Mouse (Mus musculus) MEL (cell line): ENCODE results near the gene Pon3. TPM values are rescaled to one million over a fixed set of nuclear protein-coding genes. Genes with fewer than 3 reads are reported as not detected.

Experiments used
- DNase-seq: peaks from one replicate; pipeline ENCODE4 v3.0.0; 2011; ENCODE audit warnings: low read depth, low spot score
- H3K27ac ChIP-seq: 2 replicates; pipeline ENCODE4 v1.5.1; 2012; ENCODE audit warnings: low read depth, mild to moderate bottlenecking, control low read depth, low read length, moderate library complexity; ENCODE audit not compliant: control insufficient read depth
- H3K27me3 ChIP-seq, 2 experiments: fragments of 150-350 bp in 1 of 2; sonication (generic) in 1 of 2; 2 replicates each; pipeline ENCODE4 v1.6.1; 2012; ENCODE audit warnings: low read length in 2 of 2, mild to moderate bottlenecking in 2 of 2, improper control_type of control experiment in 1 of 2, moderate library complexity in 1 of 2; ENCODE audit not compliant: insufficient read depth in 2 of 2, control insufficient read depth in 1 of 2
- H3K36me3 ChIP-seq, 2 experiments: 2 replicates each; pipeline ENCODE4 v1.6.1; 2012 to 2014; ENCODE audit warnings: low read length in 2 of 2, improper control_type of control experiment in 1 of 2, inconsistent platforms in 1 of 2, mild to moderate bottlenecking in 1 of 2; ENCODE audit not compliant: insufficient read depth in 2 of 2, control insufficient read depth in 1 of 2
- H3K4me1 ChIP-seq, 2 experiments: fragments of 150-350 bp in 1 of 2; sonication (generic) in 1 of 2; 2 replicates each; pipeline ENCODE4 v1.6.1; 2012; ENCODE audit warnings: low read length in 2 of 2, improper control_type of control experiment in 1 of 2, mild to moderate bottlenecking in 1 of 2; ENCODE audit not compliant: insufficient read depth in 2 of 2, control insufficient read depth in 1 of 2
- H3K4me3 ChIP-seq, 2 experiments: fragments of 150-350 bp in 1 of 2; sonication (generic) in 1 of 2; 2 replicates each; pipeline ENCODE4 v1.5.1; 2012; ENCODE audit warnings: low read depth in 2 of 2, low read length in 2 of 2, mild to moderate bottlenecking in 2 of 2, moderate library complexity in 2 of 2, control low read depth in 1 of 2, improper control_type of control experiment in 1 of 2; ENCODE audit not compliant: control insufficient read depth in 1 of 2, insufficient read depth in 1 of 2
- H3K79me2 ChIP-seq: 2 replicates; pipeline ENCODE4 v1.6.1; 2012; ENCODE audit warnings: mild to moderate bottlenecking, low read length, moderate library complexity; ENCODE audit not compliant: control insufficient read depth, poor library complexity, insufficient read depth
- H3K9ac ChIP-seq: 2 replicates; pipeline ENCODE4 v1.6.1; 2012; ENCODE audit warnings: low read depth, mild to moderate bottlenecking, control low read depth, low read length, moderate library complexity; ENCODE audit not compliant: control insufficient read depth, poor library complexity, severe bottlenecking
- H3K9me3 ChIP-seq: fragments of 150-350 bp; sonication (generic); replicated peaks from 2 replicates; pipeline ENCODE4 v1.6.1; 2012; ENCODE audit warnings: mild to moderate bottlenecking, low read length, improper control_type of control experiment, moderate library complexity; ENCODE audit not compliant: insufficient read depth
- CTCF ChIP-seq, 3 experiments: IDR thresholded peaks in 2 of 3; conservative IDR thresholded peaks in 1 of 3; 2 replicates each; pipeline ENCODE4 v1.5.1; 2011 to 2012; ENCODE audit warnings: low read length in 3 of 3, low read depth in 2 of 3, mild to moderate bottlenecking in 2 of 3, improper control_type of control experiment in 1 of 3, inconsistent platforms in 1 of 3, mixed read lengths in 1 of 3, moderate library complexity in 1 of 3; ENCODE audit not compliant: control insufficient read depth in 1 of 3, insufficient read depth in 1 of 3, poor library complexity in 1 of 3, severe bottlenecking in 1 of 3
- E2F4 ChIP-seq: IDR thresholded peaks from 2 replicates; pipeline ENCODE4 v1.6.1; 2011; ENCODE audit warnings: low read depth, low read length, improper control_type of control experiment, borderline replicate concordance
- ELF1 ChIP-seq: IDR thresholded peaks from 2 replicates; pipeline ENCODE4 v1.6.1; 2014; ENCODE audit warnings: low read depth, mild to moderate bottlenecking, inconsistent platforms, low read length, improper control_type of control experiment, moderate library complexity
- HCFC1 ChIP-seq: IDR thresholded peaks from 2 replicates; pipeline ENCODE4 v1.6.1; 2012; ENCODE audit warnings: low read depth, mild to moderate bottlenecking, inconsistent platforms, low read length, improper control_type of control experiment, moderate library complexity
- MEF2A ChIP-seq: IDR thresholded peaks from 2 replicates; pipeline ENCODE4 v1.6.1; 2014; ENCODE audit warnings: low read depth, mild to moderate bottlenecking, inconsistent platforms, low read length, improper control_type of control experiment; ENCODE audit not compliant: poor library complexity, insufficient replicate concordance, severe bottlenecking; ENCODE audit errors: extremely low read depth
- MXI1 ChIP-seq: IDR thresholded peaks from 2 replicates; pipeline ENCODE4 v1.6.1; 2011; ENCODE audit warnings: mild to moderate bottlenecking, low read depth, low read length, improper control_type of control experiment
- MYB ChIP-seq: IDR thresholded peaks from 2 replicates; pipeline ENCODE4 v1.6.1; 2011; ENCODE audit warnings: mild to moderate bottlenecking, low read depth, low read length, improper control_type of control experiment
- NELFE ChIP-seq: IDR thresholded peaks from 2 replicates; pipeline ENCODE4 v1.6.1; 2011; ENCODE audit warnings: low read depth, low read length, improper control_type of control experiment
- POLR2A ChIP-seq, 2 experiments: IDR thresholded peaks; 2 replicates each; pipeline ENCODE4 v1.6.1; 2011 to 2012; ENCODE audit warnings: low read length in 2 of 2, mild to moderate bottlenecking in 2 of 2, control low read depth in 1 of 2, improper control_type of control experiment in 1 of 2, low read depth in 1 of 2, moderate library complexity in 1 of 2; ENCODE audit not compliant: control insufficient read depth in 1 of 2, insufficient read depth in 1 of 2, poor library complexity in 1 of 2
- POLR2AphosphoS2 ChIP-seq: IDR thresholded peaks from 2 replicates; pipeline ENCODE4 v1.6.1; 2011; ENCODE audit warnings: low read length, improper control_type of control experiment
- POLR2AphosphoS5 ChIP-seq: IDR thresholded peaks from 2 replicates; pipeline ENCODE4 v1.6.1; 2012; ENCODE audit warnings: low read depth, borderline replicate concordance, mild to moderate bottlenecking, inconsistent platforms, low read length, moderate library complexity, mixed read lengths
- RAD21 ChIP-seq: IDR thresholded peaks from 2 replicates; pipeline ENCODE4 v1.6.1; 2011; ENCODE audit warnings: mild to moderate bottlenecking, low read depth, low read length, improper control_type of control experiment
- TAL1 ChIP-seq: IDR thresholded peaks from 2 replicates; pipeline ENCODE4 v1.6.1; 2012; ENCODE audit warnings: mild to moderate bottlenecking, inconsistent platforms, low read length, moderate library complexity, mixed read lengths
- TBP ChIP-seq: IDR thresholded peaks from 2 replicates; pipeline ENCODE4 v1.8.0; 2011; ENCODE audit warnings: low read depth, low read length, improper control_type of control experiment
- TCF12 ChIP-seq: IDR thresholded peaks from 2 replicates; pipeline ENCODE4 v1.6.1; 2014; ENCODE audit warnings: low read depth, mild to moderate bottlenecking, inconsistent platforms, low read length, improper control_type of control experiment, moderate library complexity
- UBTF ChIP-seq: IDR thresholded peaks from 2 replicates; pipeline ENCODE4 v1.6.1; 2012; ENCODE audit warnings: low read depth, mild to moderate bottlenecking, inconsistent platforms, low read length, improper control_type of control experiment, moderate library complexity, borderline replicate concordance; ENCODE audit not compliant: insufficient read depth
- USF1 ChIP-seq: IDR thresholded peaks from 2 replicates; pipeline ENCODE4 v1.6.1; 2014; ENCODE audit warnings: low read depth, mild to moderate bottlenecking, inconsistent platforms, low read length, improper control_type of control experiment, moderate library complexity
- USF2 ChIP-seq, 2 experiments: IDR thresholded peaks; 2 replicates each; pipeline ENCODE4 v1.6.1; 2011 to 2012; ENCODE audit warnings: improper control_type of control experiment in 2 of 2, low read length in 2 of 2, borderline replicate concordance in 1 of 2, inconsistent platforms in 1 of 2, low read depth in 1 of 2, mild to moderate bottlenecking in 1 of 2; ENCODE audit not compliant: insufficient read depth in 1 of 2
- ZC3H11A ChIP-seq: IDR thresholded peaks from 2 replicates; pipeline ENCODE4 v1.6.1; 2012; ENCODE audit warnings: low read depth, mild to moderate bottlenecking, inconsistent platforms, low read length, improper control_type of control experiment
- polyA plus RNA-seq, 2 experiments: library from polyadenylated mRNA; stranded (reverse) in 1 of 2; unstranded in 1 of 2; fragments of >175 nt in 1 of 2; fragments of >200 nt in 1 of 2; gene quantifications; 2 replicates each; pipeline versions ENCODE4 v1.2.1 to v1.2.4; 2012; ENCODE audit warnings: low replicate concordance in 2 of 2, low read depth in 1 of 2; ENCODE audit not compliant: insufficient read length in 2 of 2, insufficient read depth in 1 of 2, missing spikeins in 1 of 2
- total RNA-seq: library from RNA; depleted of rRNA; stranded (reverse); fragments of 300-350 nt; gene quantifications from 2 replicates; pipeline ENCODE4 v1.2.3, GENCODE M21; 2012

Pon3 gene
- total and polyA plus RNA-seq, 3 experiments = 2.9 to 5.9 TPM; not detected in 1

DNA sequence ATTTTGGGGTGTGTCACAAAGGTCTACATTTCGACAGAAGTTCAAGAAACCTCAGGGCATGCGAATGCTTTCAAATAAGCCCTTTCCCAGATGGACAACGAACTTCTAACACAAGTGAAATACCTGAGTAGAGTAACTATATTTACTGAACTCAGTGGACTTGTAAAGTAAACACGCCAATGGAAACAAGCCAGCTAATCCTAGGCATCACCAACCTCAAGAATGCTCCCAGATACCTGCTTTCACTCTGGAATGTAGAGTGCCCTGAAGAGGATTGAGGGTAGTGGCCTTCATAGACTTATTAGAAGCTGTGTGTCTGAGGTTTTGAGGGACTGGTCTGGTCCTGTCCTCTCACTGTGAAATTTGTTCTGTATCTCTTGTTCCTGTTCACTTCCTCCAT, 18.6 kb downstream of the Pon3 start:
- H3K4me3 ChIP-seq = no peak overlapping the region
- H3K4me1 ChIP-seq = no peaks in the 10 kb centered on the region
- H3K36me3 ChIP-seq = no peaks in the 10 kb centered on the region
- H3K27ac ChIP-seq = no peak overlapping the region
- no peak overlapping the region for H3K9ac ChIP-seq
- DNase-seq = no peak
- H3K9me3 ChIP-seq = no peaks in the 10 kb centered on the region
- no peaks in the 10 kb centered on the region for H3K79me2 ChIP-seq
- TF ChIP-seq USF1 = no peak
- TF ChIP-seq TBP = no peak
- TF ChIP-seq CTCF (IDR thresholded peaks at IDR 0.05 in 2 of 3, conservative IDR thresholded peaks at IDR 0.05 in 1 of 3; ENCODE audit: control insufficient read depth in 1 of 3, insufficient read depth in 1 of 3, low read depth in 2 of 3, low read length in 3 of 3, poor library complexity in 1 of 3, severe bottlenecking in 1 of 3) = no peak
- TF ChIP-seq TAL1 = no peak
- TF ChIP-seq NELFE = no peak
- TF ChIP-seq RAD21 = no peak
- TF ChIP-seq POLR2AphosphoS2 = no peak
- no peak for TF ChIP-seq HCFC1
- TF ChIP-seq TCF12 = no peak
- H3K27me3 ChIP-seq = no peaks in the 10 kb centered on the region

GRCm38 (mm10) chr6:5236843-5237371, 19.2 kb downstream of the Pon3 start:
- no peak overlapping the region for H3K4me3 ChIP-seq
- H3K9me3 ChIP-seq = no peaks in the 10 kb centered on the region
- TF ChIP-seq TBP = no peak
- TF ChIP-seq CTCF (IDR thresholded peaks at IDR 0.05 in 2 of 3, conservative IDR thresholded peaks at IDR 0.05 in 1 of 3; ENCODE audit: control insufficient read depth in 1 of 3, insufficient read depth in 1 of 3, low read depth in 2 of 3, low read length in 3 of 3, poor library complexity in 1 of 3, severe bottlenecking in 1 of 3) = no peak
- no peak for TF ChIP-seq UBTF
- no peak for TF ChIP-seq USF1
- no peak for TF ChIP-seq TAL1
- no peak for TF ChIP-seq MYB
- TF ChIP-seq TCF12 = no peak
- no peak for TF ChIP-seq E2F4
- H3K27me3 ChIP-seq = no peaks in the 10 kb centered on the region
- no peak for DNase-seq
- no peaks in the 10 kb centered on the region for H3K36me3 ChIP-seq
- no peak overlapping the region for H3K9ac ChIP-seq
- H3K79me2 ChIP-seq = no peaks in the 10 kb centered on the region
- no peak overlapping the region for H3K27ac ChIP-seq
- no peaks in the 10 kb centered on the region for H3K4me1 ChIP-seq

DNA sequence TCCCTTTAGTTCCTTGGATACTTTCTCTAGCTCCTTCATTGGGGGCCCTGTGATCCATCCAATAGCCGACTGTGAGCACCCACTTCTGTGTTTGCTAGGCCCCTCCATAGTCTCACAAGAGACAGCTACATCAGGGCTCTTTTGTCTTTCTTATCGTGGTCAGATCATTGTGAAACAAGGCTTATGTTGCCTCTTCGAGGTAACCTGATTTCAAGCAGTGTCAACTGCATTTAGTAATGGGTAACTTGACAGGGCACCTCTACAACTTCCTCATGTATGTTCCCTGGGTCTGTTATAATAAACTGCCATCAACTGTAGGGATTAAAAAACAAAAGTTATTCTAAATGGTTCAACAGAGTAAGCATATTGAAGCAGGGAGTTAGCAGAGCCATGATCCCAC, 21.5 kb downstream of the Pon3 start:
- Histone ChIP-seq H3K9ac (no peak overlapping the region), H3K79me2 (no peaks in the 10 kb centered on the region), H3K27ac (no peak overlapping the region), H3K4me3 (no peak overlapping the region), H3K36me3 (no peaks in the 10 kb centered on the region), H3K9me3 (no peaks in the 10 kb centered on the region), H3K4me1 (no peaks in the 10 kb centered on the region), H3K27me3 (no peaks in the 10 kb centered on the region)
- no peak for DNase-seq
- TF ChIP-seq HCFC1 = no peak
- TF ChIP-seq MEF2A = no peak
- no peak for TF ChIP-seq POLR2A (IDR thresholded peaks at IDR 0.05; ENCODE audit: control insufficient read depth in 1 of 2, insufficient read depth in 1 of 2, low read depth in 1 of 2, low read length in 2 of 2, poor library complexity in 1 of 2)
- TF ChIP-seq ELF1 = no peak
- TF ChIP-seq UBTF = no peak
- no peak for TF ChIP-seq USF2 (IDR thresholded peaks at IDR 0.05; ENCODE audit: borderline replicate concordance in 1 of 2, insufficient read depth in 1 of 2, low read depth in 1 of 2, low read length in 2 of 2)
- no peak for TF ChIP-seq ZC3H11A
- no peak for TF ChIP-seq POLR2AphosphoS5
- no peak for TF ChIP-seq RAD21
- TF ChIP-seq MXI1 = no peak
